Mouse (Mus musculus) liver, embryonic 14.5 days (tissue): ENCODE results near the gene Cd9.

ENCODE experiments used
- CTCF ChIP-seq: IDR thresholded peaks from 2 replicates; pipeline ENCODE4 v1.5.1; 2016; ENCODE audit warnings: antibody characterized with exemption, low read depth, control low read depth
- EP300 ChIP-seq: IDR thresholded peaks from 2 replicates; pipeline ENCODE4 v1.6.1; 2016; ENCODE audit warnings: antibody characterized with exemption, low read depth

DNA sequence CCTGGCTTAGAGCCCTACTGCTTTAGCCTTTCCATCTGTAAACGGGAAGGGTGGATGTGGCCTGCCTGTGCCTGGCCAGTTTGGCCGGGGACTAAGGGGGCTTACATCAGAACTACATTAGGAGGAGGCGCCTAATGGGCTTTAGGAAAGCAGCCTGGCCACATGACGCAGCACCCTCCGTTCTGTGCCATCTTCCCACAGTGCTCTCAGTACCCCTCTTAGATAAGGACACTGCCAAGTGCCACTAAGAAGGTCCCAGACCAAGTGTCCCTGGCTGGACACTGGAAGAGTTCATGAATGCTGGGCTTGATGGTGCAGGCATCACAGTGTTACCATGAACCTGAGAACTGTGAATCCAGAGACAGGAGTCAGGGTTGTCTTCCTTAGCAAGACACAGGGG, 20.7 kb downstream of the Cd9 start:
- TF ChIP-seq CTCF: no peak
- TF ChIP-seq EP300: no peak
